Mouse (Mus musculus): ENCODE data around the gene Gm20605.
"Not testable (repeated sequence)": the region's sequence is repeated elsewhere in the genome, so short reads cannot be mapped to it uniquely, and the experiment has no call there.

Gene Gm20605

DNA sequence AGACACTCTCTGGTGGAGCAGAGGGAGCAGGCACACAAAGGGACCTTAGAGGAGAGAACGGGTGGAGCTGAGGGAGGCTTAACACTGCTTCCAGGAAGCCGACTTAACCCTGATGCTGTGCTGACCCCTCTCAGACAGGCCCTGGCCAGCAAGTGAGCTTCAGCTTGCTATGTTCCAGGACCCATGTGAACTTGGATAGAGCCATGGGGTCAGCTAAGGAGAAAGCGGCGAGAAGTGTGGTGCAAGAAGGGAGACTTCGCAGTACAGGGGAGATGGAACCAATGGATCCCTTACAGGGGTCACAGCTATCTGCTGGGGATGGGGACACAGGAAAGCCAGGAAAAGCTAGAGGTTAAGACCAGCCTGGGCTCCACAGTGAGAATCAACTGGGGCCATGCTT, 15.9 kb upstream of the Gm20605 start:
- no peak for DNase-seq (ENCODE audit: low read depth)

- DNase-seq (ENCODE audit: low read depth) = peak; percentile 58
Observed at GRCm38 (mm10) chr5:137613550-137613949, 15.4 kb upstream of the Gm20605 start, which contains the start of gene Pcolce. Gene Pcolce (minus strand): TSS chr5:137613784.

DNA sequence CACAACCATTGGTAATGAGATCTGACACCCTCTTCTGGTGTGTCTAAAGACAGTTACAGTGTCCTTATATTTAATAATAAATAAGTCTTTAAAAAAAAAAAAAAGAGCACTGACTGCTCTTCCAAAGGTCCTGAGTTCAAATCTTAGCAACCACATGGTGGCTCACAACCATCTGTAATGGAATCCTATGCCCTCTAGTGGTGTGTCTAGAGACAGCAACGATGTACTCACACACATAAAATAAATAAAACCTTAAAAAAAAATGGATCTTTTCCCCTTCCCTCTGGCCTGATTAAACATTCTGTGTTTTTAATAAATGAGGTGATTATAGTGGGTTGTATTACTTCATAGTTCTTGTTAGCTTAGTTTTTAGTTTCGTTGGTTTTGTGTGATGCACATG, 14.1 kb upstream of the Gm20605 start:
- not testable (repeated sequence) for DNase-seq (ENCODE audit: low read depth)

- no peak for DNase-seq (ENCODE audit: low read depth)
Observed at GRCm38 (mm10) chr5:137615347-137615746, 13.6 kb upstream of the Gm20605 start.

DNA sequence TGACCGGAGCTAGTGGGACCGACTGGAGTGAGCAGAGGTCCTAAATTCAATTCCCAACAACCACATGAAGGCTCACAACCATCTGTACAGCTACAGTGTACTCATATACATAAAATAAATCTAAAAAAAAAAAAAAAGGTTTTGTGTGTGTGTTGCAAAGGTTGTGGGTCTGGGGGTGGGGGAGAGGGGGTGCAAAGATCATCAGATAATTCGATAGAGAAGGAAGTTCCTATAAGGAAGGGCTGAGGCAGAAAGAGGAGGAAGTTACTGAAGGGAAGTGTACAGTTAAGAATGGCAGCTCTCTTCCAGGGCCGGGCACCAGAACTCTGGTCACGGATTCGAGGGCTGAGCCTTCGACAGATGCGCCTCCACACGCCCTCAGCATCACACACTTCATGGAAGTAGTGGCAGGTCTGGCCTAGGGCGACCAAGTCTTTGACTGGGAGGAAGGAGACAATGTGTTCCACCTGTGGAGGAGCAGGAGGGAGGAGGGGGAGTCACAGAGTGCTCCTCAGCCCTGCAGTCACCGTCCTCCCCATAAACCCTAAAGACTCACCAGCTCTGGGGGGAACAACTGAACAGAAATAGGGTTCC, 4.9 kb upstream of the Gm20605 start:
- DNase-seq (ENCODE audit: low read depth) = no peak

DNA sequence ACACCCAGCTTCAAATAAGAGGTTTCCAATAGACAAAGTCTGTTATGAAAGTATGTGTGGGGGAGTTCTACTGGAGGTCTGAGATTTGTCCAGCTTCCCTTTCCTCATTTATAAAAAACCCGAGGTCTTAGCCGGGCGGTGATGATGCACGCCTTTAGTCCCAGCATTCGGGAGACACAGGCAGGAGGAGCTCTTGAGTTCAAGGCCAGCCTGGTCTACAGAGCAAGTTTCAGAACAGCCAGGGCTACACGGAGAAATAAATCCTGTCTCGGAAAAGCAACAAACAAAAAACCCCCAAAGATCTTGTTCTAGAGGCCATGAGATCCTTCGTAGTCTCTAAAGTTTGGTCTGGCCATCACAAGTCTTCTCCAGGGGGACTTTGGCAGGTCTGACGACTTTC, 984 bp upstream of the Gm20605 start:
- no peak for DNase-seq (ENCODE audit: low read depth)

- no peak for DNase-seq (ENCODE audit: low read depth)
Observed at GRCm38 (mm10) chr5:137629306-137629721, 339 bp downstream of the Gm20605 start.

GRCm38 (mm10) chr5:137629906-137630545, 1.1 kb downstream of the Gm20605 start:
- DNase-seq (ENCODE audit: low read depth) = no peak

DNA sequence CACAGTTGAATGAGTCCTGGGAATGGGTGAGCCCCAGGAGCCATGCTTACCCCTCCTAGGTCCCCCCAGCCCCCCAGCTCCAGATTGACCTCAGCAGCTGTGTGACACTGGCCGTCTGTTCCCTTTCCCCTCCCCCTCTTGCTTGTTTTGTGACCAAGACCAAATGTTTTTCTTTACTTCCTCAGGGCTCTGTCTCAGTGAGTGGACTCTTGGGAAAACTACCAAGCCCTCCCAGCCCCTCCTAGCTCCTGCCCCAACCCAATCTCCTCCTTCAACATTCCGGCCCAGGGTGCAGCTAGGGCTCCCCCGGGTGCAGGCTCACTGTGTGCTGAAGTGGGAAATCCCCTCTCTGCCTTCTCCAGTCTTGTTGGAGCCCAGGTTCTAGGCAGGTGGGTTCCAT, 1.6 kb downstream of the Gm20605 start:
- DNase-seq (ENCODE audit: low read depth) = no peak

DNA sequence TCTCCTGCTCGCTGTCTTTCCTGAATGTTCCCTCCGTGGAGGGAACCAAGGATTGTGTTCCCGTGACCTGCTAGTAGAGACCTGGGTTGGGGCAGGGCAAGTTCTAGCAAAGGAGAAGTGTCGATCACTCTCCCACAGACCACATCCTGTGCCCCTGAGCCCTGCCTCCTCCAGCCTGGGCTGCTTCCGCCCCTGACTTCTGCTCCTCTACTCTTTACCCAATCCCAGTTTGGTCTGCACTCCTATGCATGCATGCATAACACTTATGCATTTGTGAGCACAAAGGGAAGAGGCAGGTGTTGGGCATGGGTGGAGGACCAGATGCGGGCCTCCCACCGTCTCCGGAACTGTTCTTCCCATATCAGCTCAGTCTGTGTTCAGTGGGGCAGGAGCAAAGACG, 2.2 kb downstream of the Gm20605 start:
- DNase-seq (ENCODE audit: low read depth) = no peak

DNA sequence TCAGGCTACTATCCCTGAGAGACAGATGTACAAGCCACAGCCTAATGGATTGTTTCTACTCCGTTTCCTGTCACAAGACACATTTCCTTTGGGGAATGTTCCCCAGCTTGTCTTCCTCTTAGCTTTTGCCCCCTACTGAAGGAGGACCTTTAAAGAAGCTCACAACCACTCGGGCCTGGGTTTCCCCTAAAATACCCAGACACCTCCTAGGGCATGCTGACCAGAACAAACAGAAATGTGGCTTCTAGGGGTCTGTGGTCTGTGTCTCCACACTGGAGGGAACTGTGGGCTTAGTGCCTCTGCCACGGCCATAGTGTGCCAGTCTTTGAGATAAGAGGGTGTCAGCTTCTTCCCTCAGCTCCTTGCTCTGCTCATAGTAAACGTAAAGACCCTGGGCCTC, 2.6 kb downstream of the Gm20605 start:
- DNase-seq (ENCODE audit: low read depth) = no peak

DNA sequence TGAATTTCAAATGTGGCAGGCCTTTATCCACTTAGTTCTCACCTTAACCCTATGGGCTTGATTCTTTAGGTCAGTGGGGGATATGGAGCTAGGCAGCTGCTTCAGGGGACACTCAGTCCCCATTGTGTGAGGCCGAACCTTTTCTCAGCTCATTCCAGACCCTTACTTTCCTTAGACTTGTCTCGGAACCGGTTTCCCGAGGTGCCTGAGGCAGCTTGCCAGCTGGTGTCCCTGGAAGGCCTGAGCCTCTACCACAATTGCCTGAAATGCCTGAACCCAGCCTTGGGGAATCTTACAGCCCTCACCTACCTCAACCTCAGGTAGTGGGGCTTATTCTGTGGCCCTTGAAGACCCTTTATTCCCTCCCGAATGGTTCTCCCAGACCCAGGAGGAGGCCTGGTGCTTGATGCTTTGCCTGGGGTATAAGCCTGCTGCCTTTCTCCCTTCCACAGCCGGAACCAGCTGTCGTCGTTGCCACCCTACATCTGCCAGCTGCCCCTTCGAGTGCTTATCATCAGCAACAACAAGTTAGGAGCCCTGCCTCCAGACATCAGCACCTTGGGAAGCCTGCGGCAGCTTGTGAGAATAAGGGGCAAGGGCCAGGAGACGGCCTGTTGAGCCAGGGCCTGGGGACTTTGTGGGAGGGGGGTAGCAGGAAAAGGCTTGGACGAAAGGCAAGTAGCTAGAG, 4.6 kb downstream of the Gm20605 start:
- DNase-seq (ENCODE audit: low read depth) = no peak

- DNase-seq (ENCODE audit: low read depth) = no peak
Observed at GRCm38 (mm10) chr5:137639472-137639871, 10.5 kb downstream of the Gm20605 start.

DNA sequence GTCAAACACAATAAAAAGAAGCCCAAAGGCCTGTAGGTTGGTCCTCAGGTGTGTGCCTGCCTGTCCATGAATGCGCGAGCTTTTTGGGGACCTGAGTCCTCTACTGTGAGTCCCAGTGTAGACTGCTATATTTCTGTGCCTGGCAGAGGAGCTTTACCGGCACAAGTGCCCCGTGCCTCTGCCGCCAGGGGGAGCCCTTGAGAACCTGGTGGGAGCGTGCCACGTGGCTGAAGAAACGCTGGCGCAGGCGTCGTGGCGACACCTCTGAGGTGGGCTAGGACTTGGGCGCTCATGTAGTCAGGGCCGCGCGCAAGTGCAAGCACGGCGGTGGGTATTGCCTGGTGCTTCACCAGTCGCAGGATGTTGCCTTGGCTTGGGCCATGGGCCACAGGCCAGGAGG, 12.1 kb downstream of the Gm20605 start, which contains the start of gene Sap25:
TSS of gene Sap25 (plus strand) at position 281 of the 400 bp plus-strand sequence.
- no peak for DNase-seq (ENCODE audit: low read depth)

DNA sequence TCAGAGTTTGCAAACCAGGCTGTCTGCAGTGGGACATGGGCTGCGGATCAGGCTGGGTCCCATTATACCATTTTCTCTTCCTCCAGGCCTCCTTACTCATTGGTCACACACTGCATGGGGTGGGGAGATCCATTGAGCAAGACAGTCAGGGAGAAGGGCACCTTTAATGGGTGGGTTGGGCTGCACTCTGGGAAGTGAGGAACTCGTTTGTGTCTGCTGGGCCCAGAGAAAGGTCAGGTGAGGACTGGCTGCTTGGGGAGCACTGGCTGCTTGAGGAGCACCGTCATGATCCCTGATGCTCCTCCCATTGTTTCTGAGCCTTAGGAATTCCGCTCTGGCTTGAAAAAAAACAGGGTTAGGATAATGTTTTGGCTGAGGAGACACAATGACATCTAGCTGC, 13.9 kb downstream of the Gm20605 start:
- DNase-seq (ENCODE audit: low read depth) = no peak

DNA sequence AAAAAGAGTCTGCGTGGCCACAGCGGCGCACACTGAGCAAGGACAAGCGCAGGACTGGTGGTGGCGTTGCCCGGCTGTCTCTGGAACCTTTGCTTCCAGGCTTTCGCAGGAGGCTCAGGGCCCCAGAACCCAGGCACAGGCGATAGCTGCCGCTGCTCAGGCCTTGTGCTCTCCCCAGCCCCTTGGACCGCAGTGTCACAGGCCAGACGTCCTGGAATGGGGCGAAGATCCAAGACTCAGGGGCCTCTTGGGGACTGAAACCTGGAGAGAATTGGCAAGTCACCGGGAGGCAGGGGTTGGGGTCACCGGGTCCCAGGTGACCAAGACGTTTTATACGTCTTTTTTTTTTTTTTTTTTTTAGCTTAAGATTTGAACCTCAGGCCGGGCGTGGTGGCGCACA, 15.5 kb downstream of the Gm20605 start:
- DNase-seq (ENCODE audit: low read depth) = no peak

DNA sequence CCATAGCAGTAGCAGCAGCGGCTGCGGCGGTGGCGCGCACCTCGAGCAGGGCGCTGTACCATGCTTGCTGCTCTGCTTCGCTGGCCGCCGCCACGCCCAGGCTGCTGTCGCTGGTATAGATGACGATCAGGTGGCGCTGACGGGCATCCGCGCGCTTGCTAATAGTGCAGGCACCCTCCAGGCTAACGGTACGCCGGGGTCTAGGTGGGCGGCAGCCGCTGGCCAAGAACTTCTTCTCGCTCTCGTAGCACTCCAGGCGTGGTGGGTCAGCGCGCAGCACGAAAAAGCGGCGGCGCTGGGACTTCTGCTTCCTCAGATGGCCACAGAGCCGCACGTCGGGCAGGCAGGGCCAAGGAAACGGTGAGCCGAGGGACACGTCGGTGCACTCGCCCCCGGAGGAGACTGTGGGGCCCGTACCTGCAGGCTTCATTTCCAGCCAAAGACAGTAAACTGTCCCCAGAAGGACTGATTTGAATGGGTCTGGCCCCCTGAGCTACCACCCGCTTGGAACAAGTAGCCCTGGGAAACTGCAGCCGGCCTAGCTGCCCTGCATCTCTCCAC, 16.2 kb downstream of the Gm20605 start:
- DNase-seq (ENCODE audit: low read depth) = no peak

GRCm38 (mm10) chr5:137645652-137646091, 16.7 kb downstream of the Gm20605 start, which contains the start of gene Irs3:
Gene Irs3 (minus strand): TSS chr5:137645714.
- no peak for DNase-seq (ENCODE audit: low read depth)

- DNase-seq (ENCODE audit: low read depth) = no peak
Observed at GRCm38 (mm10) chr5:137647827-137648601, 19.0 kb downstream of the Gm20605 start.

DNA sequence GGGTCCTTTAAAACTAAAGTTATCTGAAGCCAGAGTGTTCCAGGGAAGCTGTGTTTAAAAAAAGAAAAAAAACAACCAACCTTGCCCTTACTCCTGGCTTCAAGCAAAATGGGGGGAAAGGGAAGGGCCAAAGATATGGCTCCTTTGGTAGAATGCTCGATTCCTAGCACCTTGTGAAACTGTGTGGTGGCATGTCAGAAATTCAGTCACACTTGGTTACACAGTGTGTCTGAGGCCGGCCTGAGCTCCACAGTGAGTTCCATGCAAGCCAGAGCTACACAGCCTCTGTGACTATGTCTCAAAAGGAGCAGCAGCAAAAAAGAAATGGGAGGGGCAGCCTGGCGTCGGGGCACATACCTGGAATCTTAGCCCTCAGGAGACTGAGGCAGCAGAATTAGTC, 20.3 kb downstream of the Gm20605 start:
- DNase-seq (ENCODE audit: low read depth) = no peak

- DNase-seq (ENCODE audit: low read depth) = no peak
Observed at GRCm38 (mm10) chr5:137649669-137650571, 20.9 kb downstream of the Gm20605 start.
